Mouse (Mus musculus) stomach, postnatal 0 days (tissue): Measurements from ENCODE around the gene Pnpla3. TPM values are rescaled to one million over a fixed set of nuclear protein-coding genes. Genes with fewer than 3 reads are reported as not detected.
A peak's percentile ranks its signal among the peaks of the same experiment; 100 is the strongest.

Source experiments
- ATAC-seq: fragments of 200-750 bp; cut with Nextera tagmentation; 2 replicates; pipeline ENCODE4 v1.8.0; 2017; ENCODE audit not compliant: low FRiP score, low TSS enrichment
- DNase-seq: peaks from one replicate; pipeline ENCODE4 v3.0.0-alpha.2; 2016; ENCODE audit warnings: low spot score
- H3K27ac ChIP-seq: fragments of 300-500 bp; sonication (generic); replicated peaks from 2 replicates; pipeline ENCODE4 v1.5.1; 2014; ENCODE audit warnings: mild to moderate bottlenecking, control low read depth
- H3K27me3 ChIP-seq: fragments of 300-500 bp; sonication (generic); 2 replicates; pipeline ENCODE4 v1.6.1; 2014; ENCODE audit warnings: low read length; ENCODE audit not compliant: control insufficient read depth, insufficient read depth
- H3K36me3 ChIP-seq: fragments of 300-500 bp; sonication (generic); 2 replicates; pipeline ENCODE4 v1.6.1; 2014; ENCODE audit warnings: low read length, mixed read lengths; ENCODE audit not compliant: control insufficient read depth, insufficient read depth
- H3K4me1 ChIP-seq: fragments of 300-500 bp; sonication (generic); replicated peaks from 2 replicates; pipeline ENCODE4 v1.6.1; 2014; ENCODE audit warnings: antibody characterized with exemption; ENCODE audit not compliant: control insufficient read depth, insufficient read depth
- H3K4me2 ChIP-seq: fragments of 300-500 bp; sonication (generic); replicated peaks from 2 replicates; pipeline ENCODE4 v1.6.1; 2014; ENCODE audit warnings: low read depth, mild to moderate bottlenecking, control low read depth, moderate library complexity
- H3K4me3 ChIP-seq: fragments of 300-500 bp; sonication (generic); 2 replicates; pipeline ENCODE4 v1.5.1; 2014; ENCODE audit warnings: low read depth, low read length, control low read depth
- H3K9ac ChIP-seq: fragments of 300-500 bp; sonication (generic); 2 replicates; pipeline ENCODE4 v1.6.1; 2014; ENCODE audit warnings: mild to moderate bottlenecking, low read length, control low read depth, mixed read lengths
- H3K9me3 ChIP-seq: fragments of 300-500 bp; sonication (generic); 2 replicates; pipeline ENCODE4 v1.6.1; 2016; ENCODE audit warnings: low read length; ENCODE audit not compliant: control insufficient read depth
- CTCF ChIP-seq: IDR thresholded peaks from 2 replicates; pipeline ENCODE4 v1.5.1; 2016; ENCODE audit warnings: antibody characterized with exemption, low read depth, mild to moderate bottlenecking, moderate library complexity
- EP300 ChIP-seq: optimal IDR thresholded peaks from 2 replicates; pipeline ENCODE3; 2016; ENCODE audit warnings: antibody characterized with exemption
- WGBS: fragments of 180-500 bp; shearing (Covaris S2); extraction: QIAGEN DNeasy Blood & Tissue Kit; methylation state at CpG from one replicate; pipeline ENCODE4 v1.1.7; 2014; 5-methylcytosine and 5-hydroxymethylcytosine counted together
- polyA plus RNA-seq: library from polyadenylated mRNA; unstranded; fragments of >200 nt; fragmentation: Nextera tagmentation; extraction: Ambion mirVana; gene quantifications from 2 replicates; pipeline ENCODE4 v1.2.1, GENCODE M21; 2015

The Pnpla3 gene
- polyA plus RNA-seq, 1 experiment from 2014 or later: 3.0 TPM

DNA sequence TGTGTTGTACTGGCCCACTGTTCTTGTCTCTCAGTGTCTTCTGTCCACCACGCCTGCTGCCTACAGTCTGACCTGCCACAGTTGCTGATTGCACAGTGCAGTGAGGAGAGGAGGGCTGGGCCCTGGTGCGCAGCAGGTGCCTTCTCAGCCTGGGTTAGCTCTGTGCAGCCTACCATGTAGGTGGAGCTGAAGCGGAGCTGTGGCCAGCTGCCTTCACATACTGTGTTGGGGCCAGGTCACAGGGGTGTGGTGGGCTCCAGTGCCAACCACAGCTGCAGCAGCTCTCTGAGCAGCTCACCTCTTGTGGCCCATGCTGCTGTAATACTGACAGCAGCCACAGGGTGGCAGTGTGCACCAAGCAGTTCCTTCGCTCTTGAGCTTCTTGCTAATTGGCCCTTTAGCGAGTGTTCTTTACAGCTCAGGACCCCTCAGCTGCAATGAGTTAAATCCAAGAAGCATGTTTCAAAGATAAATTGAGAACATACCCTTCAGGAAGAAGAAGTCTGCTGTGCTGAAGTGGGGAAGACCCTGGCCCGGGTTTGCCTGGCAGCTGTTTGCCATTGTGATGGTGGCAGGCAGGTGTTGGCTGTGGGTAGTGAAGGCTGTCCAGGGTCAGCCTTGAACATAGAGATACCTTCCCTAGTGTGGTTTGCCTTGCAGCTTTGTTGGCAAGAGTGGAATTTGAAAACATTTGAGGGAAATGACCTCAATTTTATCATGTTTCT lies 44.6 kb downstream of the Pnpla3 start:
- TF ChIP-seq EP300: no peak
- TF ChIP-seq CTCF: peak; percentile 98
- H3K36me3 ChIP-seq: peaks cover 21% of the 10 kb centered on the region; the same call in 1 of the 2 replicates
- H3K27ac ChIP-seq: no peak overlapping the region
- H3K9ac ChIP-seq: no peak overlapping the region
- no peaks in the 10 kb centered on the region for H3K4me1 ChIP-seq
- no peak overlapping the region for H3K4me2 ChIP-seq
- DNase-seq (peak; percentile 85), ATAC-seq (peak; percentile 43; the same call in 1 of the 2 replicates)
- no peak overlapping the region for H3K4me3 ChIP-seq
- H3K9me3 ChIP-seq: no peaks in the 10 kb centered on the region
- 40% methylated on average over 6 of the region's 6 CpGs for WGBS
- H3K27me3 ChIP-seq: no peaks in the 10 kb centered on the region

DNA sequence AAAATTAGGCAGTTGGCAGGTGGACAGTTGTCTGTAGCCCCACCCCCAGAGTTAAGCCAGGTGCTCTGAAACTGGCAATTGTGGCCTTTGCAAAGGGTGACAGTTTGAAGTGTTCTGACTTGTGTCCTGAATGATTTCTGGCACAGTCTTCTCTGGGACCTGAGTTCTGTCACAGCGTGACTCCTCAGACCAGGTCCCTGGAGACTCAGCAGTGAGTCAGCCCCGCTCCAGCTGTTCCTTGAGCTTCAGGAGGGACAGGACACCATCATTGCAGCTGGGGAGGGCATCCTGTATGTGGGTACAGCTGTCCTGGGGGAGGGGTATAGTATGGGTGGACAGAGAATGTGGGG lies 45.1 kb downstream of the Pnpla3 start:
- Histone ChIP-seq H3K9me3 (no peaks in the 10 kb centered on the region), H3K27me3 (no peaks in the 10 kb centered on the region), H3K9ac (no peak overlapping the region), H3K36me3 (peaks cover 19% of the 10 kb centered on the region; the same call in 1 of the 2 replicates), H3K27ac (no peak overlapping the region), H3K4me2 (no peak overlapping the region), H3K4me1 (no peaks in the 10 kb centered on the region), H3K4me3 (no peak overlapping the region)
- DNase-seq: no peak
- ATAC-seq: no peak
- 91% methylated on average over 2 of the region's 2 CpGs for WGBS
- no peak for TF ChIP-seq CTCF
- TF ChIP-seq EP300: no peak

DNA sequence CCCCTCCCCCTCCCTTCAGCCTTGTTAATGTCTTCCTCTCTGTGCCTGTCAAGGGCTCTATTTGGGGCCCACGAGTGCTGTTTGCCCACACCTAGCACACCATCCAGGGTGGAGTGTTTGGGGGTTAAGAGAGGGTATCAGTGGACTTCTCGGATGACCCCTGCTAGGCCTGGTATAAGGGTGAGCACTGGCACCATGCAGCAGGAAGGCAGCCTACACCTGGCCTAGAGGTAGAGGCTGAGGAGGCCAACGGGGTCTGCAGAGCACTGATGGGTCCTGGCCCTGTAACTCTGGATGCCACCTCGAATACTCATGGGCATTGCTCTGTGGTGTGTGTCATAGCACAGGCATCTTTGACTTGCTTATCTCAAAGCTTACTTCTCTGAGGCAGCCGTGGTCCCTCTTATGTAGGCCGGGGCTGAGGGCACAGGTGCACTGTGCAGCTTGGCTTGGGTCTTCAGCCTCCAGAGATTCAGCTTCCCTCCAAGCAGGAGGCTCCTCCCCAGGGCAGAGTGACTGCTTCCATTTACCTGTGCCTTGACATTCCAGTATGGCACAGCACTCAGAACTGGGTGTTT lies 45.6 kb downstream of the Pnpla3 start:
- no peak for TF ChIP-seq CTCF
- TF ChIP-seq EP300: no peak
- H3K9ac ChIP-seq: no peak overlapping the region
- WGBS: 93% methylated on average over 6 of the region's 6 CpGs

DNA sequence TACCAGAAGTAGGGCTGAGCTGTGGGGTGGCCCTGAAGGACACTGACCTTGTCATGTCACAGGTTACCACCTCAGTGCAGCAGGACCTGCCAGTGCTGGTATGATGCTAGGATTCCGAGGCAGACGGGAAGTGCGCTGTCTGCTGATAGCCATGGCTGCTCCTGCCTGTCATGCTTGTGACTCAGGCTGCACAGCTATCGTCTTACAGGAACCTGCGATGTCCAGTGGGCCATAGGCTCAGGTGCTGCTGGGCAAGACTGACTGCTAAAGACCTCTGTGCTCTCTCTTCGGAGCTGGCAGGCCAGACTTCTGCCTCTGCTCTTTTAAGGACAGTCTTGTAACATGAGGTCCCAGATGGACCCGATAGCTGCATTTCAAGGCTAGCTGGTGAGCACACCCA lies 46.8 kb downstream of the Pnpla3 start:
- H3K4me2 ChIP-seq: no peak overlapping the region
- peaks cover 16% of the 10 kb centered on the region; the same call in 1 of the 2 replicates for H3K36me3 ChIP-seq
- ATAC-seq: no peak
- no peak overlapping the region for H3K27ac ChIP-seq
- no peak overlapping the region for H3K9ac ChIP-seq
- no peak overlapping the region for H3K4me3 ChIP-seq
- H3K27me3 ChIP-seq: no peaks in the 10 kb centered on the region
- no peaks in the 10 kb centered on the region for H3K9me3 ChIP-seq
- H3K4me1 ChIP-seq: no peaks in the 10 kb centered on the region
- 93% methylated on average over 7 of the region's 7 CpGs for WGBS
- no peak for DNase-seq
- no peak for TF ChIP-seq EP300
- TF ChIP-seq CTCF: no peak

More for the DNA sequence above, 45.6 kb downstream of the Pnpla3 start:
- no peaks in the 10 kb centered on the region for H3K9me3 ChIP-seq
- DNase-seq: no peak
- H3K36me3 ChIP-seq: peaks cover 16% of the 10 kb centered on the region; the same call in 1 of the 2 replicates
- H3K4me3 ChIP-seq: no peak overlapping the region
- no peak overlapping the region for H3K27ac ChIP-seq
- ATAC-seq: no peak
- no peak overlapping the region for H3K4me2 ChIP-seq
- no peaks in the 10 kb centered on the region for H3K27me3 ChIP-seq
- no peaks in the 10 kb centered on the region for H3K4me1 ChIP-seq

DNA sequence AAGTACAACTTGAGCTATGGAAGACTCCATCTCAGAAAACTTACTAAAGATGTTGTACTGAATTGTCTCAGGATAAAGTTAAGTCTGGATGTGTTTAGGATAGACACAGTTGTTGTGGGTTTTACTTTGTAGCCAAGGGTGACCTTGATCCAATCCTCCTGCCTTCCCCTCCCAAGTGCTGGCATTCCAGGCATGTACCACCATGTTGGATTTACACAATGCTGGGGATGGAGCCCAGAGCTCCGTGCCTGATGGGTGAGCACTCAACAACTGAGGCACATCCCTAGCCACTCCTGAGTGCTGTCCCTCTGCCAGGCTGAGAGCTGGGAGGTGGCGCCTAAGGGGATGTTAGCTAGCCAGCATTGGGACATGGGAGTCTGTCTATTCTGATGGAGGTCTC lies 47.6 kb downstream of the Pnpla3 start:
- 61% methylated on average over 2 of the region's 2 CpGs for WGBS
- Histone ChIP-seq H3K4me3 (no peak overlapping the region), H3K9ac (no peak overlapping the region), H3K27ac (no peak overlapping the region), H3K4me1 (no peaks in the 10 kb centered on the region), H3K9me3 (no peaks in the 10 kb centered on the region), H3K4me2 (no peak overlapping the region), H3K27me3 (no peaks in the 10 kb centered on the region), H3K36me3 (peaks cover 16% of the 10 kb centered on the region; the same call in 1 of the 2 replicates)
- TF ChIP-seq CTCF (no peak), EP300 (no peak)
- no peak for ATAC-seq
- no peak for DNase-seq

DNA sequence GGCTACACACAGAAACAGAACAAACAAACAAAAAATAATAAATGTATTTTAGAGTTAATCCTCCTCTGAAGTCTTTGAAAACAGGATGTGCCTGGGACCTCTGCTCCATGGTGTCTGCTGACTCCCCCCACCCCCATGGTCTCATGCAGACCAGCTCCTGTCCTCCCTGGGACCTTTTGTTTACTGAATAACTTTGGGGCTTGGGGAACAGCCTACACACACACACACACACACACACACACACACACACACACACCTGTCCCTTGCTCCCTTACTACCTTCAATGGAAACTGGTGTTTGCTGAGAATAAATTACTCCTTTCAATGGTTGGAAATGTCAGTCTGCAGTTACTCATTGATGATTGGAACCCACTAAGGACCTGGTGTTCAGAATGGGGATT lies 48.4 kb downstream of the Pnpla3 start:
- no peaks in the 10 kb centered on the region for H3K4me1 ChIP-seq
- no peaks in the 10 kb centered on the region for H3K27me3 ChIP-seq
- DNase-seq (no peak), ATAC-seq (no peak)
- H3K4me3 ChIP-seq: no peak overlapping the region
- no peak overlapping the region for H3K4me2 ChIP-seq
- H3K9me3 ChIP-seq: no peaks in the 10 kb centered on the region
- H3K27ac ChIP-seq: no peak overlapping the region
- no peak overlapping the region for H3K9ac ChIP-seq
- H3K36me3 ChIP-seq: peaks cover 13% of the 10 kb centered on the region; the same call in 1 of the 2 replicates
- TF ChIP-seq EP300: no peak
- no peak for TF ChIP-seq CTCF
